Mouse (Mus musculus) left cerebral cortex, postnatal 10 days (tissue): Measurements from ENCODE around the gene Mb. TPM values are rescaled to one million over a fixed set of nuclear protein-coding genes. Genes with fewer than 3 reads are reported as not detected.

Experiments
- DNase-seq, 2 experiments: peaks; one replicate each; pipeline ENCODE4 v3.0.0; 2021 to 2022; ENCODE audit warnings: low spot score in 2 of 2, mixed read lengths in 1 of 2; ENCODE audit errors: extremely low spot score in 1 of 2
- intact Hi-C: fragments of 180-260 bp; cut with DNase I; formaldehyde crosslinking; loops from one replicate; pipeline ENCODE4 v1.15.1; 2025
- total RNA-seq, 2 experiments: library from RNA; stranded (reverse); gene quantifications; 2 replicates each; pipeline ENCODE4 v1.2.3; 2021

Gene Mb
- total RNA-seq, 2 experiments from 2014 or later, result not detected

DNA sequence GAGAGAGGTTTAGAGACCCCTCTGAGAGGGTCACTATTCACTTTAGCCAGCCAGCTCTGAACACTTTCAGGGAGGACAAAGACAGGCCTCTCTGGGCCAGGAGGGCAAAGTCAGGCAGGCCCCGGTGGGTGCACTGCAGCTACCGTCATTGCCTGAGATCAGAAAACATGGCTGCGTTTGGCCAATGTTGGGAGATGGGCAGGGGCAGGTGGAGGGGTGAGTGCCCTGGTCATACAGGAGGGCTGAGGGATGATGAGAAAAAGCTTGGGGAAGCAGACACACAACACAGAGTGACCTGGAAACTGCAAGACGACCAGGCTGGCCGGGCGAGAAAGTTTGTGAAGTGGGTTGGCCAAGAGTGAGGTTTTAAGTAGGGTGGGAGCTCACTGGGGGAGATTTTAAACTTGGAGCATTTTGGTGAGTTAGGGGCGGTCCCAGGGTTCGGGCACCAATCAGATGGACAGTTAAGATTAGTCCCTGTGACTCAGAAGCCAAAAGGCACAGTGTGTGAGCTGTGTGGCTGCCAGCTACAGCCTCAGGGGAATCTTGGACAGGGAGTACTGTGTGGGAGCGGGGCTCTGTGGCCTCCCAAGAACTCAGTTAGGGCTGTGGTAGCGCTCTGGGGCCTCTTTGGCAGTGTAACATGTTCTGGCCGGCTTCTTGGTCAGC, 14.0 kb downstream of the Mb start:
- peak in 1 of 2 experiments; percentile 79 for DNase-seq
- intact Hi-C loops, result no loop called here

DNA sequence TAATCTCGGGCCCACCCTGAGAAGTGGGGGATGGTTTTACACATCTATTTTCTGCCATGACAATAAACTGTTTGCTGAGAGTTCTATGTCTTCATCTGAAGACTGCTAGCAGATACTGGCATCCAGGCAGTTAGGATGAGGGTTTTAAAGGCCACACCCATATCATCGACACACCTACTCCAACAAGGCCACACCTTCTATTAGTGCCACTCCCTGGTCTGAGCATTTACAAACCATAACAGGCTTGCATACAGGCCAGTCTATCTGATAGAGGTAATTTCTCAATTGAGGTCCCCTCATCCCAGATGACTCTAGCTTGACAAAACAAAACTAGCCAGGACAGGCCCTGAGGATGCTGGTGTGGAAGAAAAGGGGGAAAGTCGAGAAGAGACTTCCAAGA, 14.8 kb downstream of the Mb start:
- intact Hi-C loops, result no loop called here

GRCm38 (mm10) chr15:77034526-77034925, 15.9 kb downstream of the Mb start:
- intact Hi-C loops, result no loop called here
- DNase-seq, result no peak

More for the DNA sequence above, 14.8 kb downstream of the Mb start:
- DNase-seq, result no peak

DNA sequence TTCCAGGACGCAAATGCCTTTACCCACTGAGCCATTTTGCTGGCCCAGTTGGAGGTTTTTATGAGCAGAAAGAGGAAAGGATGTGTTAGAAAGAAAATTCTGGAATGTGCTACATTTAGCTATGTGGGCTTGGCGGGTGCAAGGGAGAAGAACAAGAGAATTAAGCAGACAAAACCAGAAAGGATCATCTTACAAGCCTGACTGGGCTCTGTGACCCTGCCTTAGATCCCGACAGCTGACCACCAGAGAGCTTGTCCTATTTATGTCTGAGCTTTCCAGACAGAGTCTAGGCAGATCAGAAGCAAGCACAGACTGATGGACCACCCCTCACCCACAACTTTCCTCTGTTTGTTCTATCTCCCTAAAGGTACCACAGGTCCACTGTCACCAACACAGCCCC, 19.2 kb downstream of the Mb start:
- intact Hi-C loops, result no loop called here
- DNase-seq, result no peak

- intact Hi-C loops, result no loop called here
- DNase-seq, result peak; percentile 55 to 63
Observed at GRCm38 (mm10) chr15:77029331-77029991, 21.0 kb downstream of the Mb start.

- no peak for DNase-seq
- intact Hi-C loops, result no loop called here
Observed at GRCm38 (mm10) chr15:77027675-77028074, 22.8 kb downstream of the Mb start.

DNA sequence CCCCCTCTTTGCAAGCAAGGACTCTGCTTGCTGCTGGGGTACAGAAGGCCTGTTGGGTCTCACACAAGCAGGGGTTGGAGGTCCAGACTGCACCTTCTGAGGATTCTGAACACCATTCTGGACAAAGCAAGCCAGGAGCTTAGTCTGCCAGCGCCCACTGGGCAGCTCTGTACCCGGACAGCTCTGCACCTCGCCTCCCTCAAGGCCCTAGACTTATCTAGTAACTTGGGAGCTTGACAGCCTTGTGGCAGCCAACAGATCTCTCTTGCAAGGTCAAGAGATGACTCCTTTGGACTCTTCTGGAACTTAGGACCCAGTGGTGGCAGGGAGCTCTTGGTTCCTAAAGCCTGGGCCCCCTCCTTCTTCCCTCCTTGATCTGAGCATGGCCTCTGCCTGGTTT, 23.4 kb downstream of the Mb start:
- no peak for DNase-seq
- intact Hi-C loops, result no loop called here

DNA sequence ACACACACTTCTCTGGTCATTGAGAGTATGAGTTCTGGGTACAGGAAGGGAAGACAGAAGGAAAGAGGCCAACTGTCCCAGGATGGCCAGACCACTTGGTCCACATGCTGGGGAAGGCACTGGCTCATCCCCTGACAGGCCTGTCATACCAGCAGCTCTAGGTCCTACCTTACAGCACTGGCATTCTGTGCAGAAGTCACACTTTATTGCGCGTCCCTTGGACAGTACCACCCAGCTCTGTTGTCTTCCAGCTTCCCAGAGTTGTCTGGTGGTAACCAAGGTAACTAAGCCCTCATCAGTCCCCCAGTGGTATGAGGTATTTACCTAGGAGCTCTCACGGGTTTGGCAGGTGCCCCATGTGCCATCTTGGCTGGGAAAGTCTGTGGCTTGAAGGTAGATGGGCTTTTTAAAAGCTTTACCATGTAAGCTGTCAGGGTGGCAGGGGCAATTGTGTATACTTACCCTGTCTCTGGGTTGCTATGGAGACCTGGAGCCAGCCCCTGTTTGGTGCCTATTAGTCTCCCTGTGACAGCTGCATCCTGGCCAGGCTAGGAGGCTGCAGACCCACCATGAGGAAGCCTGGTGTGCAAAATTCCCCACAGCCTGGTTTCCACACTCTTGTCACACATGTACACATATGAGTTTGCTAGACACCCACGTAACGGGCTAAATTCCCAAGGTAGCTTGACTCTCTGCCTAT, 24.4 kb downstream of the Mb start:
- peak in 1 of 2 experiments; percentile 13 for DNase-seq
- intact Hi-C loops, result no loop called here

- intact Hi-C loops, result no loop called here
Observed at GRCm38 (mm10) chr15:77022401-77022957, 28.0 kb downstream of the Mb start.

DNA sequence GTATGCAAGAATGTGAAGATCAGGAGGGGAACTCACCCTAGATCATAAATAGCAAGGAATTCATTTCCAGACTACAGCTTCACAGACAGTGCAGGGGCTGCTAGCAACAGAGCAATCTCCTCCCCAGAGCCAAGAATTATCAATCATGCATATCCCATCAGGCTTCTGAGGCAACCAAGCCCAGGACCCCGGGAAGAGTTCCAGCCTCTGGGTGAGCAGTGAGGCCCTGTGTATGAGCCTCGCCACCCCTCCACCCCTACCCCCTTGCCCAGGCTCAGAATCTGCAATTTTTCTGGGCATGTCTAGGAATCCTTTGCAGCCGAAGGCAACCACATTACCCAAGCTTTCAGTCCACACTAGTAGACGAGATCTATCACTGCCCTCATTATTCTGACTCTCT, 28.6 kb downstream of the Mb start:
- no peak for DNase-seq
- intact Hi-C loops, result no loop called here

More at GRCm38 (mm10) chr15:77022401-77022957, 28.0 kb downstream of the Mb start:
- no peak for DNase-seq

DNA sequence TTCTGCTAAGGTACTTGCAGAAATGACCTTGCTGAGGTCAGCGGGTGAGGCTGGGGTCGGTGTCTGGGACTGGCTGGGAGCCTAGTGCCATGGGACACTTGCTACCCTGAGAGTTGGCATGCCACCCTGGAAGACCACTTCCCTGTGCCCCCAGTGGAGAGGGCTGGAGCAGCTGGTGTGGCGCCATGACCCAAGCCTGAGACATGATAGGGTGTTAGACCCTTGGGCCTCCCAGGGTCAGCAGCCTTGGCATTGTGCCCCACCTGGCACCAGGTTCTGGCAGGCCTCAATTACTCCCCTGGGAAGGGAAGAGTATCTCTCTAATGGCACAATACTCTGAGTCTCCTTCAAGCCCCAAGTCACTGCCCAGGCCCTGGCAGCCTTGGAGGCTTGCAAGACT, 29.4 kb downstream of the Mb start:
- intact Hi-C loops, result no loop called here
- no peak for DNase-seq

GRCm38 (mm10) chr15:77020136-77020535, 30.3 kb downstream of the Mb start:
- intact Hi-C loops, result no loop called here
- no peak for DNase-seq

DNA sequence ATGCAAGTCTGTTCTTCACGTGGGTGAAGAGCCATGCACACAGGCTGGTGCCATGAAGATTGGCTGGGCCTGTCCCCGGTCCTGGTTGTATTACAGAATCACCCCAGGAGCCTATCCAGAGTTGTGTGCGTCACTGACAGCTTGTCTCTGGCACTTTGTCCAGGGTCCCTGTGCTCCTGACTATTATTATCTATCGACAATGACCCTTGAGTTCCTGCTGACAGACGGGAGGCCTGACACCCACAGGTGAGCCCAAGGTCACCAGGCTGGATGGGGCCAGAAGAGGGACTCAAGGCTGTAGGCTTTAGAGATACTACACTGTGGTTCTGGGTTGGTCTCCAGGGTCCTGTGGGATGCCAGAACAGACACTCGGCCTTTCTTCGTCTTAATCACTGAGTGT, 30.9 kb downstream of the Mb start:
- no peak for DNase-seq
- intact Hi-C loops, result no loop called here

GRCm38 (mm10) chr15:77018740-77019340, 31.6 kb downstream of the Mb start:
- DNase-seq, result peak in 1 of 2 experiments; percentile 62
- intact Hi-C loops, result no loop called here

DNA sequence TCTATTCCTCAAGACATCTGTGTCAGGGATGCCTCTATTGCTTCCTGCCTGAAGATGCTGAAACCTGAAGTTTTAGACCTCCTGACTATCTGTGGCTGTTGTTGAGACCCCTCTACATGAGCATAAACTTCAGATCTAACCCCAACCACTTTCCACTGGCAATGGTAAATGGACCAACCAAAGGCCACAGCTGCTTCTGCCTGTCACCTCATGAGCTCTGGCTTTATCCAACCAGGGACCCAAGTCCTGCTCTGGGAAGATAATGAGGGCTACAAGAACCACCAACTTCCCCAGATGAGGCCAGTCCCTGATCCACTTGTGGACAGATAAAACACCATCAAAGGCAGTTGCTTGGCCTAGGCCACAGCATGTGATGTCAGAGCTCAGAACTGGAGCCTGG, 32.6 kb downstream of the Mb start:
- intact Hi-C loops, result no loop called here
- no peak for DNase-seq

DNA sequence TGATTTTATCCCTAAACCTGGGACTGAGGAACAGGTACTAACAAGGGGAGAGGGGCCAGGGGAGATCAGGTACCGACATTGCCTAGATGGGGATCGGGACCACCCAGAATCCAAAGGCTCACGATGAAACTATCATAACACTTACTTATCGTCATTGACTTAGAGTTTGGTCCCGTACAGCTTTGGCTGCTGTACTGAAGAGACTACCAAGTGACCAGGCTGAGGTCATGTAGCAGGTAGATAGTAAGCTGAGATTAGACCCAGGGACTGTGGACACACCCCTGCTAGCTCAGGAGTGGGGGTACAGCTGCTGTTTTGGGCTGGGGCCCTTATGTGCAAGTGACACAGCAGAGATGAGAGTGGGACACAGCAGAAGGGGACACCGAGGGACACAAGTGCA, 34.0 kb downstream of the Mb start:
- no peak for DNase-seq
- intact Hi-C loops, result no loop called here

GRCm38 (mm10) chr15:77014985-77015384, 35.5 kb downstream of the Mb start:
- intact Hi-C loops, result no loop called here
- DNase-seq, result no peak

GRCm38 (mm10) chr15:77014431-77014830, 36.0 kb downstream of the Mb start:
- DNase-seq, result no peak

GRCm38 (mm10) chr15:77013753-77014241, 36.7 kb downstream of the Mb start:
- intact Hi-C loops, result no loop called here
- peak in 1 of 2 experiments; percentile 50 for DNase-seq

More at GRCm38 (mm10) chr15:77014431-77014830, 36.0 kb downstream of the Mb start:
- intact Hi-C loops, result no loop called here
